Mouse (Mus musculus) kidney, adult 8-10 months (tissue): ENCODE results near the gene Lmo4.

Source experiments
- DNase-seq, 2 experiments: peaks; one replicate each; pipeline ENCODE4 v3.0.0; 2022

Lmo4 gene

DNA sequence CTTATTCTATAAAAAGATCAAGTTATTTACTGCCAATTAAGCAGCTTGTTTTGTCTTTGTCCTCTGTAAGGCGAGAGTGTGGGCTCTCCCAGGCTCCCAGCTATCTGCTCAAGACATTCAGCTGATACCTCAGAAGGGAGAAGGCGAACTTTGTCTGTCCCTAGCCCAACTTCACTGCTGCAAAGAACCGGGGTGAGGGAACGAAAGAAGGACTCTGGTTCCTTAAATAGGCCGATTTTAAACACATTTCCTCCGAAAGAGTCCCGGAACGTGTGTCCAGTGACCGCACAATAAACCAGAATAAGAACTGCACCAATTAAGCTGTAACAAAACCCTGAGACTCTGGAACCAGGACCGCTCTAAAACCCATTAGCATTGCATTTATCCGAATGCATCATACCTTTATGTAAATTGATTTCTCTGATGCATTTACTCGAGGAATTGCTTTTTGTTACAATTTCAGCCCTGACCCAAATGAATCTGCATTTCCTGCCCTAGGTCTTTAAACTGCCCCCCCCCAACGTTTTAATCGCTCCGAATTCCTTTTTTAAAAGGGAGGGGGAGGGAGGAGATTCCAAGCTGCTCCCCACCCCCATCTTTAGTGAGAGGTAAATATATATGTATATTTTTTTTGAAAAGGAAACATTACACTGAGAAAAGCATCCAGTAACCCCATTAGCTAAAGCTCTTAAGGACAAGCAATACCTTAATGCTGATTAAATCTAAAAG, 1.6 kb downstream of the Lmo4 start:
- no peak for DNase-seq

DNA sequence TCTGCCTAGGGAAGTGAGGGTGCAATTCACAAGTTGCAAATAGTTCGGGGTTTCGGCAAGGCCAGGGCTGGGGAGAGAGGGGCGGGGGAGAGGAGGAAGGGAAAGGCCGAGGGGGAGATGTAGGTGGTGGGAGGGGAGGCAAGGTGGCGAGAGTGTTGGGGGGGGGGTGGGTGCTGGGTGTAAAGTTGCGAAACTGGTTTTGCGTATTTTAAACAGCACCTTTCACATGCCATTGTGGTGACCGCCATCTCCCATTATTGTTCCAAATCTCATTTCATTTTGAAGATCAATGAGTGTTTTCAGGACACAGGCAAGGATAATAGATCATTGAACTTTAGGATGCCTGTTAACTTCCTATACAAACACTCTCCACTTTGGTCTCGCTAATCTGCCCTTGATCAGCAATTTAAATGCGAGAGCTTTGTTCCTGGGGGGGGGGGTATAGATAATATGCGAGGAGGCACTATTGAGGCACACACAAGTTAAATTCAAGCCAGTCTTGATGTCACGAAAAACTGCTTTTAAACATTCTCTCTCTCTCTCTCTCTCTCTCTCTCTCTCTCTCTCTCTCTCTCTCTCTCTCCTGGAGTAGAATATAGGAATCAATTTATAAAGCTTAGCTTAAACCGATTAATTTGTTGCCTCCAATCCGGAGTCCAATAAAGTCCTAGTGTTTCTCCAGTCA, 2.3 kb downstream of the Lmo4 start:
- no peak for DNase-seq

DNA sequence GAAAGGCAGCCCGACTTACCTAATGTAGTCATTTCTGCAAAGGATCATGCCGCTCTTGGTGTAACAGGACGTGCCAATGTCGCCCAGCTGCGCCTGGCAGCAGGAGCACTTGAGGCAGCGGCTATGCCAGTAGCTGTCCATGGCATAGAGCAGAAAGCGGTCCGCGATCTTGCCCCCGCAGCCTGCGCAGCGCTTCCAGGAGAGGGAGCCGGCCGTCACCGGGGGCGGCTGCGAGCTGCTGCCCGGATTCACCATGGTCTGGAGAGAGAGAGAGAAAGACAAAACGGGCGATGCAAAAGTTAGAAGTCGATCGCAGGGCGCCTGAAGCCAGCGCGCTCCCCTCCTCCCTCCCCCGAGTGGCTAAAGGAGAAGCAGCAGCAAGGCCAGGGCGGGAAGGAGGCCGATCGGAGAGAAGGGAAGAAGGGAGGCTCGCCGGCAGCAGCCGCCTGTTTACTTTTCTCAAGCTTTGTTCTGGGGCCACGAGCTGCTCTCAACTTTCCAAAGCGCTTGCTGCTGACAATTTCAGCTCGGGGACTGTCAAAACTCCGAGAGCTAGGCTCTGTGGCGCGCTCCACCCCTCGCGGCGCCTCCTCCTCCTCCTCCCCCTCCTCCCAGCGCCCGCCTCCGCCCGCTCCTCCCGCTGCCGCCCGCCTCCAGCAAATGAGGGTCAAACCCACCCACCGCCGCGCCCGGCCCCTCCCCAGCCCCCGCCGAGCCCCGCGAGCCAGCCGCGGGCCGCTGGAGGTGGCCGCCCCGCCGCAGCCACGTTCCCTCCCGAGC, 3.0 kb downstream of the Lmo4 start:
- peak; percentile 86 to 87 for DNase-seq

DNA sequence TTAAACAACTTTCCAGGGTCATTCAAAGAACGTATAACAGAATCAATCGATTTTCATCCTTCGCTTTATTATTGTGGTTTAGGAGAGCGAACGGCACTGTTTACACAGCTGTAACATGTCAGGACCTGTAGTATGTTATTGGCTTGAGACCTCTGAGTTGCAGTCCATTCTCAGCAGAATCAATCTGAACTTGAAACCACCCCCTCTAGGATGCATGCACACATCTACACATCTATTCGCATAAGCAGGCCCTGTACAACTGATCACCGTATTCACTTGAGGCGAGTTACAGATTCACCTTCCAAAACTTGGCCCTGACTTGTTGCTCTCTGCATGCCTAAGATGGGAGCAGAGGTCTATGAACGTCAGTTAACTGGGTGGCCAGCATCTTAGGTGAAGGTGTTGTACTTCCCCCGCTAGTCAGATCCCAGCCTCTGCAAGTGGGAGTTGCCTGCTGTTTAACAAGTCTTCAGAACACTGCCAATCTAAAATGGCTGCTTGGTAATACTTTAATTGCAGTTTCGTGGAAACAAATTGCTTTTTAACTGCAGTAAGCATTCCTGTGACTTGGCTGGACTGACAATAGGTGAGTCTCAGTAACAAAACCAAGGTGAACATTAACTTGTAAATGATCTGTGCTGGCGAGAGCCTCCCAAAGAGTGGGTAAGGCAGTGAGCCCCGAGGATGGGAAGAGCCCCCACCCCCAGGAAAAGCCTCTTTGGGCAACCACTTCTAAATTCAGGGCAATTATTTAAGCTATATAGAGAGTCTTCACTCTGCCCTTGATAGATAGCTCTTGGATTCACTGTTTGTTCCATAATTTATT, 19.5 kb downstream of the Lmo4 start:
- DNase-seq: peak; percentile 75 to 85

DNA sequence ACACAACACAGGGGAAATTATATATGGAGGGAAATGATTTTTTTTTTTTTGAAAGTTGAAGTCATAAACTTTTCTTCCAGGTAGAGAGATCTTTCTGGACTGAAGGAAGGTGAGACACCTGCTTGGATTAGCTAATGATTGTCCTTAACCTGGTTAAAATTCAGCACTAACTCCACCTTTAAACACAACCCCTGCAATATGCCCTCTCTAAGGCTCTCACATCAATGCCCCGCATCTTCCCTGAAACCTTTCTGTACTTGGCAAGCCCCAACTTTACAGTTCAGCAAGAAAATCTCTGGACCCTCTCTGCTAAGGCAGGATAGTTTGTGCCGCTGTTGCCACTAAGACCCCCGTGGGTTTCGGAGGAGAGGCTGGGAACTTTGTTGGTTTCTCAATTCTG, 20.1 kb downstream of the Lmo4 start:
- DNase-seq: peak in 1 of 2 experiments; percentile 45

DNA sequence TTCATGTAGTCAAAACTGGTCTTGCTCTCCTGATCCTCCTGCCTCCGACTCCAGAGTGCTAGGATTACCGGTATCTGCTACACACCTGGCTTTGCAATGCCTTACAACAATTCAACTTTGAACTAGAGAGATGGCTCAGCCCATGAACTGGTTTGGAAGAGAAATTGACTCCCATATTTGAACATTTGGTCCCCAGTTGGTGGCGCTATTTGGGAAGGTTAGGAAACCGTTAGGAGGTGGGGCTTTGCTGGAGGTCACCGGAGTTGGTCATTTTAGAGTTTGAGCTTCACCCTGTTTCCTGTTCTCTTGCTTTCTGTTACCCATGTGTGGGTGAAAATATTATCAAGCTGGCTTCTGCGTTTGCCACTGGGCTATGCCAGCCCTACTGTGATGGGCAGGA, 22.8 kb downstream of the Lmo4 start:
- DNase-seq: no peak

DNA sequence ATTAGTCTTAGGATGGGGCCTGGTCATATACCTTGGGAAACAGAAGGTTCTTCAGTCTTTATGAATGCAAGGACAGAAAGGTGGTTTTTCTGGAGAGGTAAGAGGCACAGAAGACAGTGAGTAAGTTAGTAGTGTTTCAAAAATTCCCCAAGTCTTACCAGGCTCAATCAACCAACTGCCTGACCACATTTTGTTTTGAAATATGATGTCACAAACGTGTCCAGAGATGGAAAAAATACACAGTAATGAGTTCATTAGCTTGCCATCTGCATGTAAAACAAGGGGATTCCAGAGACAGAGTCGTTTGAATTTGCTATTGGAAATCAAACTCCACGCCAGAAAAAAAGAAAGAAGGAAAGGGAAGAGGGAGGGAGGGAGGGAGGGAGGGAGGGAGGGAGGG, 26.1 kb downstream of the Lmo4 start:
- no peak for DNase-seq

DNA sequence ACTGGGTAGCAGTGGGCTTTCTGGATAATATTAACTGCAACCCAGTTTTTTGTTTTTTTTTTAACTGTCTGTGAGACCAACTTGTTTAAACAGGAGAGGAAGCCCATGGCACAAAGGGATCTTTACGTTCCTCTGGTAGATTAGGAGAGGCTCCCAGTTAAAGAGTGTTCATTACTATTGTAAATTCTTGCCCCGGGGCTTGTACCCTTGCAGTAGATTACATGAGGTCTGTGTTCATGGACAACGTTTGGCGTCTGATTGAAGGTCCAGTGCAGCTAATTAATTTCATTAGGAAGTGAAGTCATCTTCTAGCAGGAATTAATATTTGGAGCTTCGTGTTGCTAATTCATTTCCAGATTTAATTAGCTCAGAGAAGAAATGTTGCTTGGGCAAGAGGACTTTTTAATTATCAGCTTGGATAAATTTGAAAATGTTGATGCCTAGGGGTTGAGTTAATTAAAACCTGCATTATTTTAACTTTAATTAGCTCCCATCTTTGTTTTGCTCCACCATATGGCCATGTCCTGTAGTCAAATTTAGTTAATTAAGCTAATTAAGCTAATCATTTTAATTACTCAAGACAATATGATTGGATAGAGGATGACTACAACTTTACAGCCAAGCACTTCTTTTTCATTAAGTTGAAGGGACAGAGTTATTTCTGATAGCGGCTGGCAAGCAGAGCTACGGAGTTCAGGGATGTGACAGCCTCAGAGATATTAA, 31.0 kb downstream of the Lmo4 start:
- DNase-seq: no peak

DNA sequence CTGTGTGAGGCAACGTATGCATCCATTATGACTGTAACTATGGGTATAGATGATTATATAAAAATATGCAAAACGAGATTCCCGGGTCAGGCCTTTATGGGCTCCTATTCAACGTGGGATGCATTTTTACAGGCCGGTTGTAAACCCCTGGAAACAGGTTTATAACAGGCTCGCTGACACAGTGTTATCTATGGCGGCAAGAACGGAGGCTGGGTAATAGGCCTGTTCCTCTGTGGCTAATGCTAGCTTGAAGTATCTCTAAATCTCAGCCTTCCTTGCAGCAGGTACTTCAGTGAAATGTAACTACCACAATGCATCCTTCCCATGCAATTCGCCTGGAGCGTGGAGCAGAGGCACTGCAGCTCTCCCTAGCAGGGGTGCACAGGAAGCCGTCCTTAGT, 31.9 kb downstream of the Lmo4 start:
- DNase-seq: no peak

DNA sequence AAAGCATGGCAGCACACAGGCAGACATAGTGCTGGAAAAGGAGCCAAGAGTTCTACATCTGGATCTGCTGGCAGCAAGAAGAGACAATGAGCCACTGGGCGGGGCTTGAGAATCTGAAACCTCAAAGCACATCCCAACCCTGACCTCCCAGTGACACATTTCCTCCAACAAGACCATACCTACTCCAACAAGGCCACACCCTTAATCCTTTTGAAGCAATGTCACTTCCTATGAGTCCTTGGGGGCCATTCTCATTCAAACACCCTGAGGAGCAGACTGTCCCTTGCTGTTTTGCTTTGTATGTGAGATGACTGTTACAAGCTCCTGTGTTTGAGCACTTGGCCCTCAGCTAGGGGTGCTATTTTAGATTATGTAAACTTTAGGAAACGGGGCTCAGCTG, 33.3 kb downstream of the Lmo4 start:
- DNase-seq: no peak

DNA sequence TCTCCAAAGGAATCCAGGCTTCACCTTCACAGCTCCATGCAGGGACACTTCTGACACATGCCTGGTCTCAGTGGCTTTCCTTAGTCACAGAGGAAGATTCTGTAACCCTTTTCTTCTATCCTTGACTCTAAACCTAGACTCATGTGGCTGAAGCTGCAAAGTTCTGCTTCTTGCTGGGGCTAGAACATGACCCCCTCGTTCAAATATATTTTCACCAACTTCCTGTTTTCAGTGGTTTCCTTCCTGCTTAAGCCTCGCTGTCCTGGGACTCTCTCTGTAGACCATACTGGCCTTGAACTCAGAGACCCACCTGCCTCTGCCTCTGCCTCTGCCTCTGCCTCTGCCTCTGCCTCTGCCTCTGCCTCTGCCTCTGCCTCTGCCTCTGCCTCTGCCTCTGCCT, 34.5 kb downstream of the Lmo4 start:
- no peak for DNase-seq

DNA sequence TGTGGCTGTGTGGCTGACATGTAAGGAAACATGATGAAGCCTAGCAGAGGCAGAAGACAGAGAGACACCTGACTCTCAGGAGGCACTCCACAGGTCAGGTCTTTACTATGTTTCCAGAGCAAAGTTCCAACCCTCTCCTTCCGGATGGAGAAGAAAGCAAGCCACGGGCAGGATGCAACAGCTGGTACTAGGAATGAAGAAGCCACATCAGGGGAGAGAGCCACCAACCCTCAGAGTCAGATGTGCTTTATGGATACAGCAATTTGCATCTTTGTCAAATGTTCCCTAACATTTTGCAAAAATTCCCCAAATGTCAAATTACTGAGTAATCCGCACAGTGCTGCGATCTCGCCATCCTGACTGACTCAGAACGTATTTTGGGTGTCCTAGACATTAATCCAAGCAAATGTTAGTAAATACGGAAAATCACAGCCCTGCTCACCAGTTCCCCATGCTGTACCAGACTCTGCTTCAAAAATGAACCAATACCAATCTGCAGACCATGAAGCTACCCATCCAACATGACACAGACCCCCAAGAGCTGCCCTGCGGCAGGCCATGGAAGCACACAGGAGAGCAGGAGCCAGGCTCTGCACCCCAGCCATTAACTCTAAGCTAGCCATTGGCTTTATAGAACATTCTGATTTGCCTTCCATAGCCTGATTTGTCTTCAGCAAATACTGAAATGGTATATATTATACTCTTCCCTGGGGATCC, 38.4 kb downstream of the Lmo4 start:
- no peak for DNase-seq

DNA sequence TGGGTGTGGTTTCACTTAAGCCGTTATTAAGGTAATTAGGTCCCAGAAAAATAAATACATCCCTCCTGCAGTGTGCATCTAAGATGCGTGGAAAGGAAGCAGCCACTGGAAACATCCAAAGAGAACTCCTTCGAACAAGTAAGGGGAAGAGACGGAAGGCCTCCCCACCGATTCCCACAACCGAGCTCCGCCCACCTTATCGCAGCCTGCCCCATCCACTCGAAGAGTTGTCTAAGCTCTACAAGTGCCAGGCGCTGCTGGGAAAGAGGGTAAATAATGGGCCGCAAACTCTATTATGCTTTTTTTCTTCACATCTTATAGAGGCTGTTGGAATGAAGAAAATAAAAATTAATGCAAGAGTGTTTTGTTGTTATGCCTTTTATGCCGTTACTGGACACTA, 39.6 kb downstream of the Lmo4 start:
- DNase-seq: no peak

DNA sequence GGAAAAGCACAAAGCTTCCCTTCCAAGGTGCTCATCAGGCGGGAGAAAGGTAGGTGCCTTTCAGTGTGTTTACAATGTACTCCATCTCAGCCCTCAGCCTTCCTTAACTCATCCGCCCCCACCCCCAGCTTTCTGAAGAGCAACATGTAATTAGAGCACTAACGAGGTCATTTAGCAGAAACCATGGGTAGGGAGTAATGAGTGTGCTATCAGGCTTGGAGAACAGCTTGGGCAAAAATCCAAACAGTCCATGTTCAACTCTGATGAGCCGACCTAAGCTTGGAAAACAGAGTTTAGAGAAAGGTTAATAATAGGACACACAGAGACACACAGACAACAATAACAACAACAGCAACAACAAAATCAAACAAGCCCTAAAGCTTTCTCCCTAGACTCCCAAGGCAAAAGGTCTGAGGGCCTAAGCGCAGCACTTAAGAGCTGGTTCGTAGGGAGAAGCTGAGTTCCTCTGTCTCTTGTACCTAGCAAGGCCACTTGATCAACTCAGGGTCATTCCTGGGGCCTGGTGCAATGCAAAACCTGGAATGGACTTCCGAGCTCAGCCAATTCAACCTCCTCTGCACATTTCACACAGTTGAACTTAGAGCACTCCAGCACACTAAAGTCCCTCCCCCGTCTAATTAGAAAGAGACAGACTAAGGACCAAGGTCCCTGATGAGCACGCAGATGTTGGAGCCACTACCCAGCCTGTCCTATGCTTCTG, 40.2 kb downstream of the Lmo4 start:
- peak; percentile 75 to 83 for DNase-seq

DNA sequence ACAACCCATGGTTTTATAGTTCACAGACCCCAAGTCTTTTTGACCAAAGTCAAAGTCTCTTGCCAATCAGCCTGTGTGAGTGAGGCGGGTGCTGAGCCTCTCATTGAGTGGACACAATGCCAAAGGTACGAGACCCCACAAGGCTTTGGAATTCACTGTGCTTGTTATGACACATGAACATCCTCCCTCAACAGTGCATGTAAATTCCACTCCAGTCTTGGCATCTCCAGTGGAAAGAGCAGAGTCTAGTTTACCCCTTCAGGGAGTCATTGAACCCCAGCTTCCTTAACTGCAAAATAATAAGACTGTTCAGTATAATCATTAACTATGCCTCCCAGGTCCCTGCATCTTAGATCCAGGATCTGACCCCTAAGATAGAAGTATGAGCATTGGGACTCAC, 41.3 kb downstream of the Lmo4 start:
- DNase-seq: peak; percentile 69 to 84

DNA sequence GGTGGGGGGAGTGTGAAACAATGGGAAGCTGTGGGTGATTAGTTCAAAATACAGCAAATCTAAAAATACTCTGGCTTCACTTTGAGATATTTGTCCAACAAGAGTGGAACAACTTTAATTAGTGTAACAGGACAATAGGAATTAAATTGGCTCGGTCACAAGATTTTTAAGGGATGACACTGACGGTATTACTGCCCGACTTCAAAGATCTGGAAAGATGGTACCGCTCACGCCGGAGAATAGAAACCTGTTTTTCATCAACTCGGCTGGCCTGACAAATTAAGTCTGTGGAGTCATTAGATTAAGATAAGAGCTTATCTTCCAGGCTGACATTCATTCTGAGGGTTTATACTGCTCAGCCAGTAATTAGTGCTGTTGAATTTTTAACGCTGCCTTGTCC, 42.9 kb downstream of the Lmo4 start:
- DNase-seq: no peak

DNA sequence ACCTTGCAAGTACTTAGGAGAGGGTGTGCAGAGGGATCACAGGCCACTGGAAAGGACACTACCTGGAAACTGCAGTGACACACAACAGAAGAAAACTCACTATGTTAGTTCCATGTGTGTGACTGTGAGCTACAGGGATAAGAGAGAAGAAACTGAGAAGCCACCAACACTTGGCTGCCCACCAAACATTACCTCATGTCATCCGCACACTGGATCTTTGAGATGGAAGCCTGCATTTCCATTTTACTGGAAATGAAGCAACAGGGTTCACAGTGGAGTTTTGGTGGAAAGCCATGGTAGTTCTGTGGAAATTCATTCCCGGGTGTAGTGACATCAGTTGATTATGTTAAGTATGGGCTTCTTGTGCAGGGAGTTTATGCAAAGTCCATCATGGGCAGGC, 43.8 kb downstream of the Lmo4 start:
- DNase-seq: no peak

DNA sequence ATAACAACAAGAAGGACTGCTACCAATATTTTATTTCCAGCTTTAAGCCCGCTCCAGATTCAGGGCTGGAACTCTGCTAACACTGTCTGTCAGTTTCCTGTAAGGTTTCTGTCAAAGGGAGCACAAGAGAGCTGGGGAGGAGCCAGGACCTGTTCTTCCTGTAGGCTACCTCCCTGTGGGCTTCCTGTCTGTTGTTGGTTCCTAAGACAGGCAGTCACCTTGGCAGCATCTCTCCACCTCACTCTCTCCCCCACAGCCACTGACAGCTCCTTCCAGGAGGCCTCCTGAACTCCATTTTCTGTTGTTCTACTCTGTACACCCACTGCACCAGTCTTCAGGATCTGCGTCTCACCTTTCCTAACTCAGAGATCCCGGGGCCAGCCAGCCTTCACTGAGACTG, 49.3 kb downstream of the Lmo4 start:
- no peak for DNase-seq

DNA sequence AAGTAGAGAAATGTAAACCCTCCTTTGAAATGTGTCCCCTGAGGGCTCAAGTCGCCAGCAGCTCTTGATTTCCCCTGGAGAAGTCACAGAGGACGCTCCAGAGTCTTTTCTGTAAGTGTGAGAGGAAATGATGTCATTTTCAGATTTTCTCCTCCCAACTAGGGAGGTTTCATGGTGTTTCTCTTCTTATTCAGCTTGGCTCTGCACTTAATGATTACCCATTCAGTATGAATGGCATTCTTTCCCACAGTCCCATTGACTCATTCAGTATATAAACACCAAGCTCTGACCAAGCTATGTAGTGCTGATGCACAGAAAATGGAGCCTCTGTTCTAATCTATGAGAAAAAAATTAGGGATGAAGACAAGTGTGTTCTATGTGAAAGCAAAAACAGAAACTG, 51.6 kb downstream of the Lmo4 start:
- no peak for DNase-seq

DNA sequence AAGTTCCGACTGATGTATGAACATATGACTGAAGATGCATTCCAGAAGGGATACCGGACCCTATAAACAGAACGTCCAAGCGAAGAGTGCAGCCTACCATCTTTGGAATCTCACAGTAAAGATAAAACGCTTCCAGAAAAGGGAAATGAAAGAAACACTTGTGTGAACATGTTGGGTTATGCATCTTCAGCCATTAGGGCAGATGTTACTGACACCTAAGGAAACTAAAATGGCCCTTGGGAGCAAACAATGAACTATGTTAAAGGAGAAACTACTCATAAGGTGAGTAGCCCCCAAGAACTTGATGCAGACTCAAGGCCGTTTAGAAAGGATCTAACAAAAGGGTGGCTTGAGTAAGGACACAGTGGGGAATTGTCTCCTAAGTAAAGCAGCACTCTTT, 54.0 kb downstream of the Lmo4 start:
- DNase-seq: no peak

DNA sequence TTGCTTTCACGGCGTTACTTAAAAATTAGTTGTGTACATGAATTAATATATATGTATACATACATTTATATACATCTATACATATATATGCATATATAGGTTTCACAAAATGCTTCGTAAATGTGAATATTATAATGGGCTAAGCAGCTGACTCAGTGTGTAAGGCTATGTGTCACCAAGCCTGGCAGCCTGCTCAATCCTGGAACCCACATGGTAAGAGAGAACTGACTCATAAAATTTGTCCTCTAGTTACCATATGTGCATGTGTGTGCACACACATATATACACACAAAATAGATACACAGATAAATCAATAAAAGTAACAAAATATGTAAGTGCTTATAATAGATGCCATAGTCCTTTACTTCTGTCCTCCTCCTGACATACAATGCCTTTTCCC, 56.8 kb downstream of the Lmo4 start:
- no peak for DNase-seq
